Mouse (Mus musculus) forebrain, postnatal 0 days (tissue): ENCODE results near the gene Olfr681. TPM values are rescaled to one million over a fixed set of nuclear protein-coding genes. Genes with fewer than 3 reads are reported as not detected.
"Not testable (repeated sequence)": the region's sequence is repeated elsewhere in the genome, so short reads cannot be mapped to it uniquely, and the experiment has no call there.

Source experiments
- ATAC-seq: fragments of 200-750 bp; cut with Nextera tagmentation; 2 replicates; pipeline ENCODE4 v1.8.0; 2017; ENCODE audit warnings: mild to moderate bottlenecking, moderate library complexity
- DNase-seq: peaks from one replicate; pipeline ENCODE4 v3.0.0-alpha.2; 2015
- H3K27ac ChIP-seq: fragments of 300-500 bp; sonication (generic); 2 replicates; pipeline ENCODE4 v1.5.1; 2014; ENCODE audit warnings: low read depth, mild to moderate bottlenecking, antibody characterized with exemption, low read length, moderate library complexity, mixed read lengths
- H3K27me3 ChIP-seq: fragments of 300-500 bp; sonication (generic); 2 replicates; pipeline ENCODE4 v1.6.1; 2014; ENCODE audit warnings: mild to moderate bottlenecking, low read length, mixed read lengths; ENCODE audit not compliant: insufficient read depth
- H3K36me3 ChIP-seq: fragments of 300-500 bp; sonication (generic); 2 replicates; pipeline ENCODE4 v1.6.1; 2014; ENCODE audit warnings: mild to moderate bottlenecking, moderate library complexity; ENCODE audit not compliant: insufficient read depth
- H3K4me1 ChIP-seq: fragments of 300-500 bp; sonication (generic); 2 replicates; pipeline ENCODE4 v1.6.1; 2014; ENCODE audit warnings: antibody characterized with exemption; ENCODE audit not compliant: insufficient read depth
- H3K4me2 ChIP-seq: fragments of 300-500 bp; sonication (generic); 2 replicates; pipeline ENCODE4 v1.6.1; 2014; ENCODE audit warnings: low read depth, mild to moderate bottlenecking, moderate library complexity
- H3K4me3 ChIP-seq: fragments of 300-500 bp; sonication (generic); 2 replicates; pipeline ENCODE4 v1.5.1; 2014; ENCODE audit warnings: low read depth, low read length, mixed read lengths
- H3K9ac ChIP-seq: fragments of 300-500 bp; sonication (generic); 2 replicates; pipeline ENCODE4 v1.6.1; 2014; ENCODE audit warnings: mild to moderate bottlenecking
- H3K9me3 ChIP-seq: fragments of 300-500 bp; sonication (generic); 2 replicates; pipeline ENCODE4 v1.6.1; 2016; ENCODE audit warnings: low read length
- CTCF ChIP-seq: sonication (generic); IDR thresholded peaks from 2 replicates; pipeline ENCODE4 v1.5.1; 2016; ENCODE audit warnings: antibody characterized with exemption, control low read depth, low read depth
- WGBS: fragments of 180-500 bp; shearing (Covaris S2); extraction: QIAGEN DNeasy Blood & Tissue Kit; methylation state at CpG from one replicate; pipeline ENCODE4 v1.1.7; 2014; 5-methylcytosine and 5-hydroxymethylcytosine counted together
- polyA plus RNA-seq: library from polyadenylated mRNA; unstranded; fragments of >200 nt; fragmentation: Nextera tagmentation; extraction: Ambion mirVana; gene quantifications from 2 replicates; pipeline ENCODE4 v1.2.1, GENCODE M21; 2015
- total RNA-seq: library from RNA; depleted of rRNA; stranded (reverse); fragments of >200 nt; gene quantifications from 2 replicates; pipeline ENCODE4 v1.2.3, GENCODE M21; 2014; rRNA removed

Gene Olfr681
- not detected in 2 replicates for total RNA-seq
- not detected in 2 replicates for polyA plus RNA-seq

DNA sequence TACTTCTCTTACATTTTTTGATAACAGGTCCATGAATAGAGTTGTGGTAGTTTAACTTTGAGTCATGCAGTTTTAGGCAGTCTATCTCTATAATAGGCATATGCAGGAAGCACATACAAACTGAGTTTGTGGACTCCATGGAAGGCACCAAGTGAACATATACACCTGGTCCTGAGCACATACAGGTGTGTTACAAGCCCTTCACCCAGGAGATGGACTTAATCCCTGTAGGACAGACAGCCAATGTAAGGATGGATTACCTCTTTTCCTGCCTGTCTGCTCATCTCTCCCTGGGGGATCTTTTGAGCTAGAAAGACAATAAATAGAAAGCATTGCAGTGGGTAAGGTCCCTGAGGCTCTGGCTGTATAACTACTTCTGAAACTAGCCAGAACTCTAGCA, at the start of gene Olfr681:
TSS of gene Olfr681 (plus strand) at position 301 of the 400 bp plus-strand sequence.
- H3K4me2 ChIP-seq = no peak within 1 kb of the TSS
- H3K4me1 ChIP-seq = no peaks in the 10 kb centered on the region
- no peak within 1 kb of the TSS for H3K27ac ChIP-seq
- no peaks in the 10 kb centered on the region for H3K9me3 ChIP-seq
- no peaks in the 10 kb centered on the region for H3K27me3 ChIP-seq
- DNase-seq = no peak
- no peaks in the 10 kb centered on the region for H3K36me3 ChIP-seq
- ATAC-seq = no peak
- no peak for TF ChIP-seq CTCF
- H3K4me3 ChIP-seq = no peak within 1 kb of the TSS
- no peak within 1 kb of the TSS for H3K9ac ChIP-seq

DNA sequence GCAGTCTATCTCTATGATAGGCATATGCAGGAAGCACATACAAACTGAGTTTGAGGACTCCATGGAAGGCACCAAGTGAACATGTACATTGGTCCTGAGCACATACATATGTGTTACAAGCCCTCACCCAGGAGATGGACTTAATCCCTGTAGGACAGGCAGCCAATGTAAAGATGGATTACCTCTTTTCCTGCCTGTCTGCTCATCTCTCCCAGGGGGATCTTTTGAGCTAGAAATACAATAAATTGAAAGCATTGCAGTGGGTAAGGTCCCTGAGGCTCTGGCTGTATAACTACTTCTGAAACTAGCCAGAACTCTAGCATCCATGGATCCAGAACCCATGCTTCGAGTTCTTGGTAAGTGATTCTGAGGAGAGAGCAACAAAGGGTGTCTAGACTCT, 35.7 kb upstream of the Olfr681 start, which contains the start of gene Olfr679:
TSS of gene Olfr679 (plus strand) at position 301 of the 400 bp plus-strand sequence.
- no peak within 1 kb of the TSS for H3K4me3 ChIP-seq
- no peaks in the 10 kb centered on the region for H3K4me1 ChIP-seq
- H3K9me3 ChIP-seq = no peaks in the 10 kb centered on the region
- H3K27me3 ChIP-seq = no peaks in the 10 kb centered on the region
- H3K4me2 ChIP-seq = no peak within 1 kb of the TSS
- DNase-seq = no peak
- H3K9ac ChIP-seq = no peak within 1 kb of the TSS
- 65% methylated on average over 1 of the region's 1 CpGs for WGBS
- no peak for ATAC-seq
- H3K27ac ChIP-seq = no peak within 1 kb of the TSS
- H3K36me3 ChIP-seq = no peaks in the 10 kb centered on the region
- TF ChIP-seq CTCF = no peak

DNA sequence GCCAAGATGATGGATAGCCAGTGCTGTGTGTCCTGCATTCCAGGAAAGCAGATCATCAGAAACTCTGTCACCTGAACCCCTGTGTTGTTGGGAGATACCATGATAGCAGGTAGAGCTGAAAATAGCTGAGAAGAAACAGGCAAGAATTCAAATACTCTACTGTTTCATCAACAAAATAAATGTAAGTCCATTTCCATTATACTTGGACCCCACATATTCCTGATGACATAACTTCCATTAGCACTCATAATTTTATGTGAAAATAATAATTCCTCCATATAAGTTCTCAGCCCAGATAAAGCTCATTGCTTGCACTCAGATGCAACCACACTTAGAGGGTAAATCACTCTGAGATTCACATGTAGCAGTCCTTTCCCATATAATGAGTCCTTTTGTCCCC, 23.9 kb upstream of the Olfr681 start, which contains the start of gene Olfr680-ps1:
TSS of gene Olfr680-ps1 (minus strand) at position 101 of the 400 bp plus-strand sequence.
- not testable (repeated sequence) for H3K4me3 ChIP-seq, H3K36me3 ChIP-seq, H3K9ac ChIP-seq, H3K27ac ChIP-seq, H3K9me3 ChIP-seq, DNase-seq, ATAC-seq, H3K27me3 ChIP-seq, H3K4me1 ChIP-seq, H3K4me2 ChIP-seq

DNA sequence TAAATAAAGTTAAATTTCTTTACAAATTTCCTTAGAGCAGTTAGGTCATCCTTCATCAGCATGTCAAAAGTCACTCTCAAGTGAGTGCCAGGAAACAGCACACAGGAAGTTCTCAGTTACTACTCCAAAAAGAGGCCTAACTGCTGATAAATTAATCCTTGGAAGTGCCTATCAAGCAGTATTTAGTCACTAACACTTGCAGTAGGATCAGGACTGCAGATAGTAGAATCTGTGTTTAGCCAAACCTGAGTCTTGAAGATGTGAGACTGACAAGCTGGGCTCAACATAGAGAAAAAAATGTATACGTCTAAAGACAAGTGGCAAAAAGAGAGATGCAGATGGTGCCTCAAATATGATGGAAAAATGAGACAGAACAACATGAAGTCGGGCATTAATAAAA, 24.6 kb downstream of the Olfr681 start:
- Histone ChIP-seq H3K36me3 (no peaks in the 10 kb centered on the region), H3K4me1 (no peaks in the 10 kb centered on the region), H3K4me2 (no peak overlapping the region), H3K9me3 (no peaks in the 10 kb centered on the region), H3K27me3 (no peaks in the 10 kb centered on the region), H3K4me3 (no peak overlapping the region), H3K9ac (no peak overlapping the region), H3K27ac (no peak overlapping the region)
- no peak for ATAC-seq
- WGBS = 70% methylated on average over 2 of the region's 2 CpGs
- DNase-seq = no peak
- TF ChIP-seq CTCF = no peak

DNA sequence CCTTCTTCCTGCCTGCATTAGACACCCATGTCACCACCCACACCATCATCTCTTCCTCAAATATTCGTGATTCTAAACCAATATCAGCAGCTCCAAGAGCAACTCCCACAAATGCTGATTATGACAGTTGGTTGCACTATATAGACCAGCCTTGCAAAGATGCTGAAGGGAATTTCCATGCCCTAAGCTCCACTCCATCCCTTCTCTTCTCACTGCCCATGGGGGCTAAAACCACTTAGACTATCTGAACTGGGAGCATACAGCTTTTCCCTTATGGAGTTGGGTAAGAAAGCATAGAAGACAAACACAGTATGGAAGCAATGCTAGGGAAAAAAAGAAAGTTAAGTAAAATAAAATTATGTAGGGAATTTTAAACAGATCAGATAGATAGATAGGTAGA, 30.3 kb downstream of the Olfr681 start, which contains the start of gene Olfr683:
TSS of gene Olfr683 (minus strand) at position 101 of the 400 bp plus-strand sequence.
- DNase-seq (no peak), ATAC-seq (no peak)
- H3K9ac ChIP-seq = no peak within 1 kb of the TSS
- H3K36me3 ChIP-seq = no peaks in the 10 kb centered on the region
- no peak within 1 kb of the TSS for H3K27ac ChIP-seq
- no peaks in the 10 kb centered on the region for H3K27me3 ChIP-seq
- no peak within 1 kb of the TSS for H3K4me3 ChIP-seq
- no peaks in the 10 kb centered on the region for H3K4me1 ChIP-seq
- H3K4me2 ChIP-seq = no peak within 1 kb of the TSS
- TF ChIP-seq CTCF = no peak
- WGBS = 68% methylated on average over 1 of the region's 1 CpGs
- no peaks in the 10 kb centered on the region for H3K9me3 ChIP-seq

DNA sequence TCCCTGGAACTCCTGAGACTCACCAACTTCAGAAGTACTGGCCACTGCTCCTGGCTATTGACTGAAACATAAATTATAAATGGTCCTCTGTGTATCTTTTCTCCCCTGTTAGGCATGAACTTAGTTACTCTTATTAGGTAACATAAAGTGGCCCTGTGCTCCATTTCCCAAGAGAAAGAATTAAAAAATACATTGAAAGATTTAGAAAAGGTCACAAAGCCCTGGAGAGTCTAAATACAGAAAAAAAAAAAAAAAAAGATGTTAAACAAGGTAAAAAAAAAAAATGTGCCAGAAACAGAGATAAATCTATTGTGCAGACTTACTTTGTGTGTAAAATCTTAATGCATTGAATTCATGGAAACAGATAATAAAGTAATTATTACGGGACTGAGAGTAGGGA, 46.9 kb downstream of the Olfr681 start, which contains the start of gene Olfr684:
TSS of gene Olfr684 (minus strand) at position 101 of the 400 bp plus-strand sequence.
- no peaks in the 10 kb centered on the region for H3K9me3 ChIP-seq
- no peak for ATAC-seq
- 59% methylated on average over 1 of the region's 1 CpGs for WGBS
- H3K9ac ChIP-seq = no peak within 1 kb of the TSS
- no peak within 1 kb of the TSS for H3K4me3 ChIP-seq
- DNase-seq = no peak
- TF ChIP-seq CTCF = no peak
- H3K4me2 ChIP-seq = no peak within 1 kb of the TSS
- no peaks in the 10 kb centered on the region for H3K36me3 ChIP-seq
- no peak within 1 kb of the TSS for H3K27ac ChIP-seq
- H3K4me1 ChIP-seq = no peaks in the 10 kb centered on the region
- H3K27me3 ChIP-seq = no peaks in the 10 kb centered on the region

DNA sequence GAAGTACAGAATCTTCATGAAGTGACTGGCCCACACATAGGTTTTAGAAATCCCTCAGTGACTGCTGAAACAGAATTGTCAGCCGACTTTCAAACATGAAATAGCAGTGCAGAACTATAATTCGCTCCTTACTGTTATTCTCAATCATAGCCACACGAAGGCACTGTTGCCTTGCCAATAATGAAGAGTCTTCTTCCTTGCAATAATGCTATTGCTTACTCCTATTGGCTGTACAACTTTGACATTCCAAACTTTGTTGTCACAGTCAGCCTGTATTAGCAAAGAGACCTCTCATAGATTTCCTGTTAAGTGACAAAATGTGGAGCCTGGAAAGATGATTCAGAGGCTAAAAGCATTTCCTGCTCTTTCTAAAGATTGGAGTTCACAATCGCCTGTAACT, 54.1 kb downstream of the Olfr681 start:
- 58% methylated on average over 4 of the region's 4 CpGs for WGBS
- DNase-seq = peak; percentile 63
- no peak overlapping the region for H3K27ac ChIP-seq
- H3K36me3 ChIP-seq = no peaks in the 10 kb centered on the region
- H3K9me3 ChIP-seq = no peaks in the 10 kb centered on the region
- no peak overlapping the region for H3K4me3 ChIP-seq
- no peak overlapping the region for H3K4me2 ChIP-seq
- H3K9ac ChIP-seq = no peak overlapping the region
- ATAC-seq = peak; percentile 60
- H3K27me3 ChIP-seq = no peaks in the 10 kb centered on the region
- no peaks in the 10 kb centered on the region for H3K4me1 ChIP-seq
- peak; percentile 76 for TF ChIP-seq CTCF

Other genes starting within 250 kb of the Olfr681 start
- gene Olfr665, start 238.8 kb upstream of the Olfr681 start, total RNA-seq = not detected in 2 replicates
- not detected in 2 replicates for gene Olfr665, start 238.8 kb upstream of the Olfr681 start, polyA plus RNA-seq
- not detected in 2 replicates for gene Olfr666, start 220.9 kb upstream of the Olfr681 start, total RNA-seq
- gene Olfr666, start 220.9 kb upstream of the Olfr681 start, polyA plus RNA-seq = not detected in 2 replicates
- not detected in 2 replicates for gene Olfr667, start 195.4 kb upstream of the Olfr681 start, total RNA-seq
- gene Olfr667, start 195.4 kb upstream of the Olfr681 start, polyA plus RNA-seq = not detected in 2 replicates
- gene Olfr668, start 188.8 kb upstream of the Olfr681 start, total RNA-seq = not detected in 2 replicates
- gene Olfr668, start 188.8 kb upstream of the Olfr681 start, polyA plus RNA-seq = not detected in 2 replicates
- not detected in 2 replicates for gene Olfr669, start 182.6 kb upstream of the Olfr681 start, total RNA-seq
- gene Olfr669, start 182.6 kb upstream of the Olfr681 start, polyA plus RNA-seq = not detected in 2 replicates
- gene Olfr670, start 154.2 kb upstream of the Olfr681 start, total RNA-seq = not detected in 2 replicates
- not detected in 2 replicates for gene Olfr670, start 154.2 kb upstream of the Olfr681 start, polyA plus RNA-seq
- not detected in 2 replicates for gene Olfr671, start 137.7 kb upstream of the Olfr681 start, total RNA-seq
- gene Olfr671, start 137.7 kb upstream of the Olfr681 start, polyA plus RNA-seq = not detected in 2 replicates
- not detected in 2 replicates for gene Olfr672, start 114.8 kb upstream of the Olfr681 start, total RNA-seq
- gene Olfr672, start 114.8 kb upstream of the Olfr681 start, polyA plus RNA-seq = not detected in 2 replicates
- gene Olfr675, start 88.4 kb upstream of the Olfr681 start, total RNA-seq = not detected in 2 replicates
- not detected in 2 replicates for gene Olfr675, start 88.4 kb upstream of the Olfr681 start, polyA plus RNA-seq
- not detected in 2 replicates for gene Olfr676, start 84.1 kb upstream of the Olfr681 start, total RNA-seq
- gene Olfr676, start 84.1 kb upstream of the Olfr681 start, polyA plus RNA-seq = not detected in 2 replicates
- gene Olfr677, start 65.5 kb upstream of the Olfr681 start, total RNA-seq = not detected in 2 replicates
- gene Olfr677, start 65.5 kb upstream of the Olfr681 start, polyA plus RNA-seq = not detected in 2 replicates
- gene Olfr678, start 52.4 kb upstream of the Olfr681 start, total RNA-seq = not detected in 2 replicates
- not detected in 2 replicates for gene Olfr678, start 52.4 kb upstream of the Olfr681 start, polyA plus RNA-seq
- not detected in 2 replicates for gene Olfr679, start 35.6 kb upstream of the Olfr681 start, total RNA-seq
- not detected in 2 replicates for gene Olfr679, start 35.6 kb upstream of the Olfr681 start, polyA plus RNA-seq
- not detected in 2 replicates for gene Olfr680-ps1, start 24.0 kb upstream of the Olfr681 start, total RNA-seq
- gene Olfr680-ps1, start 24.0 kb upstream of the Olfr681 start, polyA plus RNA-seq = not detected in 2 replicates
- not detected in 2 replicates for gene Olfr683, start 30.2 kb downstream of the Olfr681 start, total RNA-seq
- gene Olfr683, start 30.2 kb downstream of the Olfr681 start, polyA plus RNA-seq = not detected in 2 replicates
- gene Olfr684, start 46.8 kb downstream of the Olfr681 start, total RNA-seq = not detected in 2 replicates
- not detected in 2 replicates for gene Olfr684, start 46.8 kb downstream of the Olfr681 start, polyA plus RNA-seq
- not detected in 2 replicates for gene Olfr685, start 69.2 kb downstream of the Olfr681 start, total RNA-seq
- not detected in 2 replicates for gene Olfr685, start 69.2 kb downstream of the Olfr681 start, polyA plus RNA-seq
- not detected in 2 replicates for gene Olfr686, start 90.6 kb downstream of the Olfr681 start, total RNA-seq
- gene Olfr686, start 90.6 kb downstream of the Olfr681 start, polyA plus RNA-seq = not detected in 2 replicates
- not detected in 2 replicates for gene Olfr688, start 171.3 kb downstream of the Olfr681 start, total RNA-seq
- not detected in 2 replicates for gene Olfr688, start 171.3 kb downstream of the Olfr681 start, polyA plus RNA-seq
- not detected in 2 replicates for gene Olfr689, start 194.3 kb downstream of the Olfr681 start, total RNA-seq
- gene Olfr689, start 194.3 kb downstream of the Olfr681 start, polyA plus RNA-seq = not detected in 2 replicates
- gene Olfr690, start 217.3 kb downstream of the Olfr681 start, total RNA-seq = 0.10 TPM in 1 of 2 replicates, not detected in the other
- not detected in 2 replicates for gene Olfr690, start 217.3 kb downstream of the Olfr681 start, polyA plus RNA-seq
- gene Olfr691, start 225.4 kb downstream of the Olfr681 start, total RNA-seq = not detected in 2 replicates
- gene Olfr691, start 225.4 kb downstream of the Olfr681 start, polyA plus RNA-seq = not detected in 2 replicates